Mouse (Mus musculus) embryonic facial prominence, embryonic 13.5 days (tissue): ENCODE data around the gene Chl1. TPM values are rescaled to one million over a fixed set of nuclear protein-coding genes. Genes with fewer than 3 reads are reported as not detected.

ENCODE experiments used
- ATAC-seq: fragments of 200-750 bp; cut with Nextera tagmentation; 2 replicates; pipeline ENCODE4 v1.8.0; 2017; ENCODE audit warnings: low read depth; ENCODE audit not compliant: insufficient number of reproducible peaks, insufficient read depth, low FRiP score, low TSS enrichment
- H3K27ac ChIP-seq: fragments of 300-500 bp; sonication (generic); 2 replicates; pipeline ENCODE4 v1.5.1; 2015; ENCODE audit warnings: moderate library complexity, mild to moderate bottlenecking, inconsistent platforms
- H3K27me3 ChIP-seq: fragments of 300-500 bp; sonication (generic); 2 replicates; pipeline ENCODE4 v1.6.1; 2015; ENCODE audit warnings: mild to moderate bottlenecking, inconsistent platforms
- H3K36me3 ChIP-seq: fragments of 300-500 bp; sonication (generic); 2 replicates; pipeline ENCODE4 v1.6.1; 2015; ENCODE audit warnings: mild to moderate bottlenecking, inconsistent platforms
- H3K4me1 ChIP-seq: fragments of 300-500 bp; sonication (generic); 2 replicates; pipeline ENCODE4 v1.6.1; 2015; ENCODE audit warnings: inconsistent platforms
- H3K4me2 ChIP-seq: fragments of 300-500 bp; sonication (generic); 2 replicates; pipeline ENCODE4 v1.6.1; 2015; ENCODE audit warnings: moderate library complexity, mild to moderate bottlenecking, inconsistent platforms
- H3K4me3 ChIP-seq: fragments of 300-500 bp; sonication (generic); 2 replicates; pipeline ENCODE4 v1.5.1; 2015; ENCODE audit warnings: mild to moderate bottlenecking, inconsistent platforms
- H3K9ac ChIP-seq: fragments of 300-500 bp; sonication (generic); 2 replicates; pipeline ENCODE4 v1.6.1; 2015; ENCODE audit warnings: mild to moderate bottlenecking, inconsistent platforms
- H3K9me3 ChIP-seq: fragments of 300-500 bp; sonication (generic); 2 replicates; pipeline ENCODE4 v1.6.1; 2016; ENCODE audit warnings: inconsistent platforms
- WGBS: fragments of 180-500 bp; shearing (Covaris S2); methylation state at CpG from one replicate; pipeline ENCODE4 v1.1.7; 2015; ENCODE audit warnings: mixed read lengths; 5-methylcytosine and 5-hydroxymethylcytosine counted together
- polyA plus RNA-seq: library from polyadenylated mRNA; unstranded; fragments of >200 nt; fragmentation: Nextera tagmentation; extraction: Ambion mirVana; gene quantifications from 2 replicates; pipeline ENCODE4 v1.2.1, GENCODE M21; 2015

Gene Chl1
- polyA plus RNA-seq, 1 experiment from 2014 or later = 4.2 TPM

- H3K27ac ChIP-seq = no peak overlapping the region
- no peaks in the 10 kb centered on the region for H3K36me3 ChIP-seq
- no peak overlapping the region for H3K9ac ChIP-seq
- H3K4me2 ChIP-seq = no peak overlapping the region
- H3K4me1 ChIP-seq = no peaks in the 10 kb centered on the region
- WGBS = 64% methylated on average over 6 of the region's 6 CpGs
- ATAC-seq = no peak
- H3K4me3 ChIP-seq = no peak overlapping the region
- no peaks in the 10 kb centered on the region for H3K9me3 ChIP-seq
- H3K27me3 ChIP-seq = no peaks in the 10 kb centered on the region
Measured at GRCm38 (mm10) chr6:103674332-103674731, 163.9 kb downstream of the Chl1 start.

- Histone ChIP-seq H3K9ac (no peak overlapping the region), H3K4me3 (no peak overlapping the region), H3K27me3 (no peaks in the 10 kb centered on the region), H3K9me3 (no peaks in the 10 kb centered on the region), H3K4me2 (no peak overlapping the region), H3K36me3 (no peaks in the 10 kb centered on the region), H3K4me1 (no peaks in the 10 kb centered on the region), H3K27ac (no peak overlapping the region)
- WGBS = 89% methylated on average over 2 of the region's 2 CpGs
- no peak for ATAC-seq
Measured at GRCm38 (mm10) chr6:103675145-103675544, 164.8 kb downstream of the Chl1 start.

GRCm38 (mm10) chr6:103676664-103677063 lies 166.3 kb downstream of the Chl1 start:
- ATAC-seq = no peak
- Histone ChIP-seq H3K36me3 (no peaks in the 10 kb centered on the region), H3K9ac (no peak overlapping the region), H3K4me1 (no peaks in the 10 kb centered on the region), H3K27me3 (no peaks in the 10 kb centered on the region), H3K4me2 (no peak overlapping the region), H3K9me3 (no peaks in the 10 kb centered on the region), H3K27ac (no peak overlapping the region), H3K4me3 (no peak overlapping the region)
- 62% methylated on average over 5 of the region's 5 CpGs for WGBS

GRCm38 (mm10) chr6:103677072-103677471 lies 166.7 kb downstream of the Chl1 start:
- no peaks in the 10 kb centered on the region for H3K4me1 ChIP-seq
- no peak for ATAC-seq
- no peaks in the 10 kb centered on the region for H3K36me3 ChIP-seq
- no peak overlapping the region for H3K4me3 ChIP-seq
- H3K9me3 ChIP-seq = no peaks in the 10 kb centered on the region
- H3K27ac ChIP-seq = no peak overlapping the region
- no peaks in the 10 kb centered on the region for H3K27me3 ChIP-seq
- WGBS = 86% methylated on average over 1 of the region's 1 CpGs
- no peak overlapping the region for H3K4me2 ChIP-seq
- no peak overlapping the region for H3K9ac ChIP-seq

- Histone ChIP-seq H3K4me2 (no peak overlapping the region), H3K4me3 (no peak overlapping the region), H3K9me3 (no peaks in the 10 kb centered on the region), H3K27ac (no peak overlapping the region), H3K4me1 (no peaks in the 10 kb centered on the region), H3K36me3 (no peaks in the 10 kb centered on the region), H3K9ac (no peak overlapping the region), H3K27me3 (no peaks in the 10 kb centered on the region)
- ATAC-seq = no peak
- 16% methylated on average over 8 of the region's 8 CpGs for WGBS
Measured at GRCm38 (mm10) chr6:103682854-103683574, 172.6 kb downstream of the Chl1 start.

GRCm38 (mm10) chr6:103692511-103692910 lies 182.1 kb downstream of the Chl1 start:
- no peak for ATAC-seq
- WGBS = 59% methylated on average over 3 of the region's 3 CpGs
- Histone ChIP-seq H3K27ac (no peak overlapping the region), H3K4me2 (no peak overlapping the region), H3K4me3 (no peak overlapping the region), H3K4me1 (no peaks in the 10 kb centered on the region), H3K36me3 (no peaks in the 10 kb centered on the region), H3K27me3 (no peaks in the 10 kb centered on the region), H3K9me3 (no peaks in the 10 kb centered on the region), H3K9ac (no peak overlapping the region)

- Histone ChIP-seq H3K4me1 (no peaks in the 10 kb centered on the region), H3K27me3 (no peaks in the 10 kb centered on the region), H3K9ac (no peak overlapping the region), H3K27ac (no peak overlapping the region), H3K36me3 (no peaks in the 10 kb centered on the region), H3K9me3 (no peaks in the 10 kb centered on the region), H3K4me3 (no peak overlapping the region), H3K4me2 (no peak overlapping the region)
- no peak for ATAC-seq
- WGBS = 62% methylated on average over 7 of the region's 7 CpGs
Measured at GRCm38 (mm10) chr6:103697349-103698028, 187.1 kb downstream of the Chl1 start.

GRCm38 (mm10) chr6:103699482-103699881 lies 189.1 kb downstream of the Chl1 start:
- Histone ChIP-seq H3K27me3 (no peaks in the 10 kb centered on the region), H3K4me1 (no peaks in the 10 kb centered on the region), H3K27ac (no peak overlapping the region), H3K9me3 (no peaks in the 10 kb centered on the region), H3K36me3 (no peaks in the 10 kb centered on the region), H3K4me2 (no peak overlapping the region), H3K9ac (no peak overlapping the region), H3K4me3 (no peak overlapping the region)
- no peak for ATAC-seq
- 73% methylated on average over 1 of the region's 1 CpGs for WGBS

- Histone ChIP-seq H3K4me1 (no peaks in the 10 kb centered on the region), H3K4me3 (no peak overlapping the region), H3K27me3 (no peaks in the 10 kb centered on the region), H3K4me2 (no peak overlapping the region), H3K9ac (no peak overlapping the region), H3K27ac (no peak overlapping the region), H3K36me3 (no peaks in the 10 kb centered on the region), H3K9me3 (no peaks in the 10 kb centered on the region)
- 72% methylated on average over 1 of the region's 1 CpGs for WGBS
- no peak for ATAC-seq
Measured at GRCm38 (mm10) chr6:103699895-103700294, 189.5 kb downstream of the Chl1 start.

GRCm38 (mm10) chr6:103700336-103700735 lies 189.9 kb downstream of the Chl1 start:
- no peak overlapping the region for H3K4me2 ChIP-seq
- H3K27ac ChIP-seq = no peak overlapping the region
- no peaks in the 10 kb centered on the region for H3K4me1 ChIP-seq
- H3K27me3 ChIP-seq = no peaks in the 10 kb centered on the region
- H3K9me3 ChIP-seq = no peaks in the 10 kb centered on the region
- no peak overlapping the region for H3K4me3 ChIP-seq
- no peak overlapping the region for H3K9ac ChIP-seq
- WGBS = 74% methylated on average over 7 of the region's 7 CpGs
- no peak for ATAC-seq
- H3K36me3 ChIP-seq = no peaks in the 10 kb centered on the region

- no peak overlapping the region for H3K4me2 ChIP-seq
- H3K4me3 ChIP-seq = no peak overlapping the region
- no peaks in the 10 kb centered on the region for H3K4me1 ChIP-seq
- H3K9me3 ChIP-seq = no peaks in the 10 kb centered on the region
- H3K9ac ChIP-seq = no peak overlapping the region
- ATAC-seq = no peak
- H3K27ac ChIP-seq = no peak overlapping the region
- WGBS = 87% methylated on average over 3 of the region's 3 CpGs
- H3K27me3 ChIP-seq = no peaks in the 10 kb centered on the region
- no peaks in the 10 kb centered on the region for H3K36me3 ChIP-seq
Measured at GRCm38 (mm10) chr6:103706366-103706765, 196.0 kb downstream of the Chl1 start.

- H3K9ac ChIP-seq = no peak overlapping the region
- H3K4me1 ChIP-seq = no peaks in the 10 kb centered on the region
- H3K4me3 ChIP-seq = no peak overlapping the region
- H3K27ac ChIP-seq = no peak overlapping the region
- H3K27me3 ChIP-seq = no peaks in the 10 kb centered on the region
- no peaks in the 10 kb centered on the region for H3K36me3 ChIP-seq
- no peak overlapping the region for H3K4me2 ChIP-seq
- ATAC-seq = no peak
- H3K9me3 ChIP-seq = no peaks in the 10 kb centered on the region
Measured at GRCm38 (mm10) chr6:103739291-103739690, 228.9 kb downstream of the Chl1 start.
